Mouse (Mus musculus) megakaryocyte, embryonic 14.5 days (primary cell): ENCODE measurements around the gene Hmgn2.

Experiments used
- FLI1 ChIP-seq: IDR thresholded peaks from 2 replicates; pipeline ENCODE4 v1.6.1; 2012; ENCODE audit warnings: low read length, inconsistent platforms, mixed read lengths
- GATA1 ChIP-seq: IDR thresholded peaks from 3 replicates; pipeline ENCODE4 v1.6.1; 2012; ENCODE audit warnings: mixed read lengths, low read length, inconsistent platforms, borderline replicate concordance

DNA sequence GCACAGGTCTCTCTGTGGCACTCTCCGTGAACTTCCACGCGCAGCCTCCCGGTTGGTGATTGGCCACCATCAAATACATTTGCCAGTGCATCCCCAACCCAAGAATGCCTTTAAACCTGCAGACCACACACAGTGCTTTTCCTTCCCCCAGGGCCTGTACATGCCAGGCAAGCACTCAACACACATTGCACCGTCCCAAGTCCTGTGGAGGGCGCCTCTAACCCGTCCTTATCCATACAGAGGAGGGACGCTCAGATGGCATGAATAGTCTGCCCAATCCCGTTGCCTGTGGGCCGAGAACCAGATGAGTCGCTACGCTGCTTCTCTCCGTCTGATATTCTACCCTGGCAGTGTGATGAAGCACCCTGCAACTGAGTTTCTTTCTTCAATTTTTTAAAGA is 14.5 kb upstream of the Hmgn2 start:
- TF ChIP-seq GATA1 (no peak), FLI1 (no peak)
